Comparison of ENCODE assay signal across 16 mouse cellular contexts in genomic region chr9:102735996-102736395, GRCm38 (mm10). TPM values are rescaled to one million over a fixed set of nuclear protein-coding genes. Genes with fewer than 3 reads are reported as not detected.
A peak's percentile ranks its signal among the peaks of the same experiment; 100 is the strongest.
DNase-seq lines count a peak whose midpoint lies in the region; ATAC-seq and TF ChIP-seq lines count a peak whose summit lies in the region.
"Had no signal": no experiment of that assay in that cellular context is flagged by ENCODE, and none has a peak within 500 bp of the region (broad histone marks: within the 10 kb centered on the region; RNA-seq: fewer than 3 reads in every experiment).

No protein-coding gene starts in this region.

- H3K9ac ChIP-seq in limb, embryonic 15.5 days = no peak overlapping the region
- H3K9ac ChIP-seq: embryonic facial prominence, embryonic 15.5 days; forebrain, embryonic 15.5 days; hindbrain, embryonic 13.5 days; stomach, embryonic 15.5 days had no signal

- no peaks in the 10 kb centered on the region for H3K27me3 ChIP-seq in limb, embryonic 15.5 days
- no peaks in the 10 kb centered on the region for H3K27me3 ChIP-seq in limb, embryonic 10.5 days (ENCODE audit: low read depth, poor library complexity, severe bottlenecking)
- no peaks in the 10 kb centered on the region for H3K27me3 ChIP-seq in midbrain, embryonic 10.5 days (ENCODE audit: low read depth, poor library complexity, severe bottlenecking)
- H3K27me3 ChIP-seq: embryonic facial prominence, embryonic 15.5 days; forebrain, embryonic 15.5 days; hindbrain, embryonic 13.5 days; stomach, embryonic 15.5 days had no signal

- TF ChIP-seq CTCF in embryonic fibroblast, embryonic 13.5 days (IDR thresholded peaks at IDR 0.05; ENCODE audit: borderline replicate concordance, insufficient read depth, low read length) = no peak

- H3K4me3 ChIP-seq in limb, embryonic 15.5 days = no peak overlapping the region
- no peak overlapping the region for H3K4me3 ChIP-seq in limb, embryonic 10.5 days
- no peak overlapping the region for H3K4me3 ChIP-seq in embryonic fibroblast, embryonic 13.5 days (ENCODE audit: insufficient read depth, low read length)
- H3K4me3 ChIP-seq in midbrain, embryonic 10.5 days = no peak overlapping the region
- H3K4me3 ChIP-seq: embryonic facial prominence, embryonic 15.5 days; forebrain, embryonic 15.5 days; hindbrain, embryonic 13.5 days; layer of hippocampus, adult 2 months; stomach, embryonic 15.5 days had no signal

- H3K9me3 ChIP-seq in limb, embryonic 15.5 days = no peaks in the 10 kb centered on the region
- no peaks in the 10 kb centered on the region for H3K9me3 ChIP-seq in limb, embryonic 10.5 days (replicated peaks)
- H3K9me3 ChIP-seq in midbrain, embryonic 10.5 days (replicated peaks) = no peaks in the 10 kb centered on the region
- H3K9me3 ChIP-seq: embryonic facial prominence, embryonic 15.5 days; forebrain, embryonic 15.5 days; hindbrain, embryonic 13.5 days; stomach, embryonic 15.5 days had no signal

- TF ChIP-seq POLR2A in embryonic fibroblast, embryonic 13.5 days (IDR thresholded peaks at IDR 0.05; ENCODE audit: low read depth, low read length) = 0 out of 2 replicates have a peak, but pooled peaks have one; percentile 1

- 40% methylated on average over 1 of the region's 1 CpGs for WGBS in limb, embryonic 15.5 days
- 87% methylated on average over 1 of the region's 1 CpGs for WGBS in limb, embryonic 10.5 days
- WGBS in midbrain, embryonic 10.5 days = 74% methylated on average over 1 of the region's 1 CpGs

- peaks cover 17% of the 10 kb centered on the region for H3K4me1 ChIP-seq in limb, embryonic 15.5 days
- 0 out of 2 replicates have a peak, but pooled peaks cover 4% of the 10 kb centered on the region for H3K4me1 ChIP-seq in limb, embryonic 10.5 days
- peaks cover 15% of the 10 kb centered on the region for H3K4me1 ChIP-seq in embryonic fibroblast, embryonic 13.5 days (ENCODE audit: control insufficient read depth, insufficient read depth, low read length)
- H3K4me1 ChIP-seq in midbrain, embryonic 10.5 days = peaks cover 17% of the 10 kb centered on the region
- H3K4me1 ChIP-seq: forebrain, embryonic 15.5 days had no signal

- DNase-seq in limb, embryonic 10.5 days (ENCODE audit: low spot score) = no peak
- DNase-seq in MN1 (ENCODE audit: low spot score) = peak; percentile 56
- peak; percentile 55 for DNase-seq in lung, postnatal 25 days (ENCODE audit: low spot score)
- DNase-seq in layer of hippocampus, adult 8-10 months (ENCODE audit: low spot score in 2 of 2) = no peak
- no peak for DNase-seq in midbrain, embryonic 10.5 days (ENCODE audit: low spot score)
- DNase-seq: cerebellum, postnatal 25 days; gastrocnemius, postnatal 10 days; kidney, adult 18-20 months had no signal

- ATAC-seq in limb, embryonic 15.5 days (ENCODE audit: insufficient number of reproducible peaks, low FRiP score, low TSS enrichment, low read depth) = no peak
- ATAC-seq: forebrain, embryonic 15.5 days had no signal

- H3K4me2 ChIP-seq in limb, embryonic 15.5 days = no peak overlapping the region
- H3K4me2 ChIP-seq: embryonic facial prominence, embryonic 15.5 days; forebrain, embryonic 15.5 days; hindbrain, embryonic 13.5 days; stomach, embryonic 15.5 days had no signal

- H3K27ac ChIP-seq in limb, embryonic 15.5 days = peak overlapping the region; percentile 27
- H3K27ac ChIP-seq in limb, embryonic 10.5 days = no peak overlapping the region; the same call in 1 of the 2 replicates
- peak overlapping the region; percentile 88 for H3K27ac ChIP-seq in embryonic fibroblast, embryonic 13.5 days (ENCODE audit: insufficient read depth, low read length)
- no peak overlapping the region for H3K27ac ChIP-seq in midbrain, embryonic 10.5 days (replicated peaks)
- H3K27ac ChIP-seq: forebrain, embryonic 15.5 days; hindbrain, embryonic 13.5 days; layer of hippocampus, adult 2 months; stomach, embryonic 15.5 days had no signal

- peaks cover 29% of the 10 kb centered on the region for H3K36me3 ChIP-seq in limb, embryonic 15.5 days
- H3K36me3 ChIP-seq in limb, embryonic 10.5 days = peaks cover 37% of the 10 kb centered on the region
- H3K36me3 ChIP-seq in midbrain, embryonic 10.5 days = peaks cover 36% of the 10 kb centered on the region

RNA-seq across cellular contexts. Expression of gene Amotl2, which starts 19.5 kb away (rescaled TPM):
- 60.7 and 61.5 TPM in 2 replicates for polyA plus RNA-seq in limb, embryonic 15.5 days (2015; fragmentation: Nextera tagmentation; extraction: Ambion mirVana)
- polyA plus RNA-seq in limb, embryonic 10.5 days (2016; fragmentation: Nextera tagmentation; extraction: Ambion mirVana) = 41.6 and 49.1 TPM in 2 replicates
- polyA plus RNA-seq in embryonic fibroblast, embryonic 13.5 days (2011; ENCODE audit: insufficient read length, low read depth, missing spikeins) = 135 and 188 TPM in 2 replicates
- 10 to 100 TPM; 17.3 to 22.8 (median 20.6) TPM for total RNA-seq in layer of hippocampus, adult 8-10 months (2022)
- 60.3 and 71.1 TPM in 2 replicates for polyA plus RNA-seq in midbrain, embryonic 10.5 days (2016; fragmentation: Nextera tagmentation; extraction: Ambion mirVana)
- total RNA-seq: megakaryocyte-erythroid progenitor cell, adult 5-6 weeks had no signal

Comparison
In these comparisons a context has a peak if more than half of its experiments do, and no peak if none do; other contexts are left out.
1. H3K27ac ChIP-seq: peak in limb, embryonic 15.5 days (single experiment) and embryonic fibroblast, embryonic 13.5 days (single experiment); none in limb, embryonic 10.5 days (single experiment) and midbrain, embryonic 10.5 days (single experiment).
2. DNase-seq: peak in MN1 (single experiment) and lung, postnatal 25 days (single experiment); none in limb, embryonic 10.5 days (single experiment), layer of hippocampus, adult 8-10 months (0 of 2) and midbrain, embryonic 10.5 days (single experiment).